Mouse (Mus musculus) thymus, postnatal 10 days (tissue): Measurements from ENCODE around the gene Ghrh.
"Not testable (repeated sequence)": the region's sequence is repeated elsewhere in the genome, so short reads cannot be mapped to it uniquely, and the experiment has no call there.

Source experiments
- DNase-seq, 2 experiments: peaks; one replicate each; pipeline ENCODE4 v3.0.0; 2021; ENCODE audit warnings: low spot score in 2 of 2

Gene Ghrh

DNA sequence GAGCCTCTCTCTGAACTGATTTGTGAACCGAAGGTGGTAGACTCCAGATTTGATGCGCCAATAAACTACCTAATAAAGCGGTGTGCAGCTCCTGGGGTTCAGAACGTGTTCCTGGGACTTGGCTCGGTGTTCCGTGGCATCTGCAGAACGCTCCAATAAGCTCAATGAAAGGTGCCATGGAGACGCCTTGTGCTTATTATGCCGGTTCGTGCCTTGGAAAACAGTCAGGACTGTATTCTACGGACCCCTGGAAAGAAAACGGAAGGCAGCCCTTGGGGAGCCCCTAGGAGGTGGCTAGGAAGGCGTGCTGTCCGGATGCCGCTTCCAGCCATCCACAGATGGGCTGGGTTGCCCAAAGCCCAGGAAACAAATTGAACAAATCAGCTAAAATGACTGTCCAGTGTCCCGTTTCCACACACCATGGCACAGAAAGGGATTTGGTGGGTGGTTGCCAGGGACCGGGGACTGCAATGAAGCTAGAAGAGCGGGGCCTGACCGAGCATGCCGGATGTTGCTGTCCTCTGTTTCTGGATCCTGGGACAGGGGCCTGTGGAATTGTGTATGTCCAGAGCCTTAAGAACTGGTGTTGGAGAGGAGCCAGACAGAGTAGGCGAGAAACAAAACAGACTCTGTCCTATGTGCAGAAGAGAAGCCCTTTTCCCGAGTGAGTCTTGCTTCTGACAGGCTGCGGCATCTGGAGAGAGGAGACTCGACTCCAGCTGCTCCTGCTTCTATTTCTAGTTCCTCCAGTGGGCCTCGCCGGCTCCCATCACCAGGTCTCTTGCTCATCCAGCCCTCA, at the start of gene Ghrh:
TSS of gene Ghrh (minus strand) at position 146 of the 799 bp plus-strand sequence.
- no peak for DNase-seq

DNA sequence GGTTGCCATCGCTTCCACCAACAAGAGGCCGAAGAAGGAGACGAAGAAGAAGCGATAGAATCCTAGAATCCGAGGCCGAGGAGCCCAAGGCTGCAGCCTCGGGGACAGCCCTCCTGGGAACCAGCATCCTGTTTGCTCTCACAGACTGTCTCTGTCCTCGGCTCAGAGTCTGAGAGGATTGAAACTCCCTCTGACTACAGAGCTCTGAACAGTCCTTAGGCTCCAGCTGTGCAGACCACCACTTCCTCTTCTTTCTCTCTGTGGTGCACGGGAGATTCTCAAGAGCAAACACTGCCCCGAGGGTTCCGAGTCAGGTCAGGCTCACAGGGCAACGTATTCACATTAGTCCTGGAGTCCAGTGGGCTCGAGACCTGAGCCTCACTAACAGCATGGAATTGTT, 48.7 kb upstream of the Ghrh start:
- DNase-seq, result peak; percentile 7 to 34

GRCm38 (mm10) chr2:157395371-157395770, 48.1 kb upstream of the Ghrh start:
- no peak for DNase-seq

DNA sequence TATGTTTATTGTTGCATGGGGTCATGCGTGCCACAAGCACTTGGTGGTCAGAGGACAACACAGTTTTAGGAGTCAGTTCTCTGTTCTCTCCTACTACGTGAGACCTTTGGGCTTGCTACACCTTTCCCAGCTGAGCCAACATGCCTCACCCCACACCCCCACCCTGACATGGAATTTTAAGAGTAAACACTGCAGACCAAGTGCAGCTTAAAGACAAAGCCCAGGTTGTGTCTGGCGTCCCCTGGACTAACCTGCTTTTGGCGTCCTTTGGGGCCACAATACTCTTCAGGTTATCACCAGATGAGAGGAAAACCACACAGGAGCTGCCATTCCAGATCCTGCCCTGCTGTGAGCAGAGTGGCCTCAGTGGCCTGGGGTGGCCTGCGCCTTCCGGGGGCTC, 47.6 kb upstream of the Ghrh start:
- no peak for DNase-seq

GRCm38 (mm10) chr2:157393549-157393948, 46.2 kb upstream of the Ghrh start:
- no peak for DNase-seq

DNA sequence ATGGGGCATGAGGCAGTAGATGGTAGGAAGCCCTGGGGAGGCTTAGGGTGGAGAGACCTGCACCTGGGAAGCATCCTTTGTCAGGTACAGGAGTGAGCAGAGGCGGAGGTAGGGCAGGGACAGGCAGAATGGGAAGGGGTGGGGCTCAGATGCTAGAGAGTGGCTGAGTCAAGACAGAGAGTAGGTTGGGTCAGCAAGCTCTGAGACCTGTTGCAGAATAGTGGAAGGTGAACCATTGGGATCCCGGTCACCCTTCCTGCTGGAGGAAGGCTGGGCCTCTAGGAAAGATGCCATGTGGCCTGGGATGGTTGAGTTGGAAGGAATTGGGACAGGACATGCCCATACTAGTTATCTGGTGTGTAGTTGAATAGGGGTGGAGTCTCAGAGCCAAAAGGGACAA, 45.0 kb upstream of the Ghrh start:
- DNase-seq, result no peak

DNA sequence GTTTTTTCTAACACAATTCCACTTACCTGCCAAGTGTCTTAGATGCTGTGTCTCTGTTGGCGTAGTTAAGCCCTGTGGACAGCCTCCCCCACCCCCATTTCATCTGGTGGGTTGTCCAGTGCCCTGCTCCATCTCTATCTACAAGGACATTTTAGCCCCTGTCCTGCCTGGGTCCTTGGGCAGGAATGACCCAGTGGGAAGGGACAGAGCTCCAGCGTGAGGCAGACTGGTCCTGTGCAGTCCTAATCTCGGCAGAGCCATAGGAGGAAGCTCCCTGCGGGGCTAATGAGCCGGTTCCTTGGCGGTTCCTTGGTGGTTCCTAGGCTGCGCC, 42.2 kb upstream of the Ghrh start:
- no peak for DNase-seq

- not testable (repeated sequence) for DNase-seq
Observed at GRCm38 (mm10) chr2:157388901-157389590, 41.7 kb upstream of the Ghrh start.

GRCm38 (mm10) chr2:157384836-157385235, 37.5 kb upstream of the Ghrh start:
- no peak for DNase-seq

DNA sequence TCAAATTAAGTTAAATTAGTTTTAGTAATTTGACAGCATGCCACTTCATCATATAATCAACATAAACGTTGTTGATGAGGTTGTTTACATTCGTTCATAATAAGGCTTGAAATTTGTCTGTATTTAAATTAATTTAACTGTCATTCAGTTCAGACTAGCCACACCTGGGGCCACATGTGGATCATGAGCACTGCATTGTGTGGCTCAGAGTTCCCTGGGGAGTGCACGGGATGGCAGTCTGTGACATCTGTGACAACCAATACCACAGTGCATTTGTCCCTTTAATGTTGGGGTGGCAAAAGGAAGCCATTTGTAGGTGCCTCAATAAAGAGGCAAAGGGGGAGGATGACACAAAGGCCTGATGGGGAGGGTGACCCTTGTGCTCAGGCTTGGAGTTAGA, 29.7 kb upstream of the Ghrh start:
- DNase-seq, result no peak

GRCm38 (mm10) chr2:157375794-157376757, 28.8 kb upstream of the Ghrh start:
- DNase-seq, result no peak

DNA sequence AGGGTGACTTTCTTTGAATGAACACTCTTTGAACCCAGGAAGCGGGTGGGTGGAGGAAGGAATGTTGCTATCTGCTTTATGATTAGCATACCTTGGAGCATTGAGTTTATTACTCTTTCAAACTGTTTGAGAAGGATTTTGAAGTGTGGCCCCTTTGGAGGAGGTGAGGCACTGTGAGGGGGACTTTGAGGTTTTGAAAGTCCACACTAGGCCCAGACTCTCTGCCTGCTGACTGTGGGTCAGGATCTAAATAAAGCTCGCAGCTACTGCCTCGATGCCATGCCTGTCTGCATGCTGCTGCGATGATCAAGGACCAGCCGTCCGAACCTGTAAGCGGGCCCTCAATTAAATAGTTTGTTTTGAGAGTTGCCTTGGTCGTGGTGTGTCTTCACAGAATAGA, 27.7 kb upstream of the Ghrh start:
- DNase-seq, result no peak

DNA sequence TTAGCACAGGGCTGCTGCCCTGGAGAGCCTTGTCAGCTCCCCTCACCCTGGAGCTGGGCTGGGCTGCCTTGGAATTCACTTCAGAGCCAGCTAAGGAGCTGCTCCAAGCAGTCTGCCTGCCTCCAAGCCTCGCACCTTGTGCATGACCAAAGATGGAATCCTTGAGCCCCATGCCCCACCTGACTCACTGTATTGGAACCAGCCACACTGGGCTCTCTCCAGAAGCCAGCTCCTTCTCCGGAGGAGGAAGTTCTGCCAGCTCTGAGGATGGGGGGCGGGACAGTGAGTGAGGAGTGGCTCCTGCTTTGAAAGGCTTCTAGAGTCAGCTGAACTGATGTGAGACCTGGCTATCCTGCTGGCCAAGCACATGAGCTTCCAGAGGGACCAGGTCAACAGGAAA, 26.4 kb upstream of the Ghrh start:
- no peak for DNase-seq

DNA sequence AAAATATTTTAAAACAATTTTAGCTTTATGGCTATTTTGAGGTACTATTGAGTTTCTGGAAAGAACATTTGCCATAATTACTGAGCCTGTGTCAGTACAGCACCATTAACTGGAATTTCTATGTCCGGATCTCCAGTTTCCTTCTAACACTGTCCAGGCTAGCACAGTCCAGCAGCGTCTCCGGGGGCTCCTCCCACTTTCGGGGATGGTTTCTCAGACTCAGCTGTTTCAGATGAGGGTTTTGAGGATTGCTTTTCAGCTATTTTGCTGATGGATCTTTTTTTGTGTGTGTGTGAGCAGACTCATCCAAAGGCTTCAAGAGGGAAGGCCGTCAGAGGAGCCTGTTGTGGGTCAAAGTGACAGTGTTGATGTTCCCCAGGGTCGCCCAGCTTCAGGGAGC, 24.4 kb upstream of the Ghrh start:
- no peak for DNase-seq

DNA sequence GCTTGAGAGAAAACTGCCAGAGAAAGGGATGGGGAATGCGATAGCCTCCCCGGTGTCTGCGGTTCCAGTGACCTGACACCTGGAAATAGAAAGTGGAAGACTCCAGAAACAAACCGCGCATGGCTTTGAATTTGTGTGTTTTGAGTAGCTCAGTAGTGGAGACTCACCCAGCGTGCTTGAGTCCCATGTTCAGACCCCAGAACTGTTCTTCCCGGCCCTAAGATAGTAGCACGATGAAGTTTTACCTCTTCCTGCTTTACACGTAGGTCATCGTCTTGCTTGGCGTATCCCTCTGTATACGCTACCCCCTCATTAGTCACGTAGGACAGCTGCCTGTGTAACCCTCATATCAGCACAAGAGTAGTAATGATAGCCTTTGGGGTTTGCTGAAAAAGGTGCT, 20.7 kb upstream of the Ghrh start:
- DNase-seq, result peak in 1 of 2 experiments; percentile 6

- peak; percentile 94 to 99 for DNase-seq
Observed at GRCm38 (mm10) chr2:157367184-157367893, 20.0 kb upstream of the Ghrh start, which contains the start of gene Manbal. Manbal (plus strand) TSS chr2:157367594.

- DNase-seq, result no peak
Observed at GRCm38 (mm10) chr2:157366762-157367161, 19.5 kb upstream of the Ghrh start.

DNA sequence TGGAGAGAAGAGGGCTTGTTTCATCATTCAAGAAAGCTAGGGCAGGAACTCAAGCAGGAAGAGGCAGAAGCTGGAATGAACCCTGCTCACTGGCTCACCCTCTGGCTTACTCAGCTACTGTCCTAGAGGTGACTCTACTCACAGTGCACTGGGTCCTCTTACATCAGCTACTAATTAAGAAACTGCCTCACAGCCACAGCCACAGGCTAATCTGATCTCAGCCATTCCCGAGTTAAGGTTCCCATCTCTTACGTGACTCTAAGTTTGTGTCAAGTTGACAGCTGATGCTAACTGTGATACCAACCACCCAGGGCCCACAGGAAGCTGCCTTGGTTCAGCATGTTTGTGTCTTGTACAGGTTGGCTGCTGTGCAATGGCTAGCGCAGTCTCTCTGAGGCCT, 15.7 kb upstream of the Ghrh start:
- no peak for DNase-seq

DNA sequence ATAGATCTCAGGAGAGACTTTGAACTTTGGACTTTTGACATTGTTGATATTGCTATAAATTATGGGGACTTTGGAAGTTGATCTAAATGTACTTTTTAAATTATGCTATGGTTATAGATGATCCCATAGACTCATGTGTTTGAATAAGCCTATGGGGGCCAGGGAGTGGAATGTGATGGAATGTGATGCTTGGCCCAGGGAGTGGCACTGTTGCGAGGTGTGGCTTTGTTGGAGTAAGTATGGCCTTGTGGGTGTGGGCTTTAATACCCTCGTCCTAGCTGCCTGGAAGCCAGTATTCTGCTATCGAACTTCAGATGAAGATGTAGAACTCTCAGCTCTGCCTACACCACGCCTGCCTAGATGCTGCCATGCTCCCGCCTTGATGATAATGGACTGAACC, 12.7 kb upstream of the Ghrh start:
- no peak for DNase-seq

DNA sequence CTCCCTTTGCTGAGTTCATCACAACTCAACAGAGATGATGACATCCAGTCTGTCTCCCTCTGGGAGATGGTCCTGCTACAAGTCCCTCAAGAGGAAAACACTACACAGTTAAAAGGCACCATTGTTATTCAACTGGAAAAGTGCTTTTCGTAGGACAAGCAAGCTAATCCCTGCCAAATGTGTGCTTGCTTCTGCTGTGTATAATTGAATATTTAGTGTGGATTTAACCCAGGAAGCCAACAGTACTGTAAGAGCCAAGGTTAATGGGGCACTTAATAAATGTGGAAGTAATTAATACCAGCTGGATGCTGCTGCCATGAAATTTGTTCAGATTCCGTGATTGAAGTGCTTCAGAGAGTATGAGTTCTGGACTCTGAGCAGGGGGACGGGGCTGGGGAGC, 6.8 kb upstream of the Ghrh start:
- DNase-seq, result no peak

DNA sequence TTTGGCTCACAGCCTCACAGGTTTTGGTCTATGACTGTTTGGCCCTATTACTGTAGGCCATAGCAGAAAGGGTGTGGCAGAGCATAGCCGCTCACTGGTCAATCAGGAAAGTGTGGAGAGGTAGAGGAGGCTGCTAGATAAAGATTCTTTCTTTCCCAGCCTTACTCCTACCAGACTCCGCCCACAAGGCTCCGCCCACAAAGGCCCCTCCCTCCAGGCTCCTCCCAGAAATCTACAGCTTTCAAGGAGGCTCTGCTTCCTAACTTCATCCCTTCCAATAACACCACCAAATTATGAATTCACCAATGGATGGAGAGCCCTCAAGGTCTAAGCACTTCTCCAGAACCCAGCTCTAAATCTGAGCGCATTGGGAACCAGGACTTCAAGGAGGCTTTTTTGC, 5.9 kb upstream of the Ghrh start:
- no peak for DNase-seq
